Mouse (Mus musculus) thymus, postnatal 25 days (tissue): ENCODE data around the gene Serp1.

Experiments
- DNase-seq: peaks from one replicate; pipeline ENCODE4 v3.0.0; 2022

Serp1 gene

GRCm38 (mm10) chr3:58525652-58526407, at the start of gene Serp1, which contains the start of gene Eif2a:
Serp1 (minus strand) TSS chr3:58525892.
Eif2a (plus strand) TSS chr3:58525821.
- DNase-seq, result peak; percentile 98

GRCm38 (mm10) chr3:58570821-58571220, 45.1 kb upstream of the Serp1 start:
- DNase-seq, result no peak

GRCm38 (mm10) chr3:58561437-58561836, 35.7 kb upstream of the Serp1 start:
- no peak for DNase-seq

GRCm38 (mm10) chr3:58559887-58560286, 34.2 kb upstream of the Serp1 start:
- no peak for DNase-seq

- DNase-seq, result no peak
These were observed 31.0 kb upstream of the Serp1 start for GRCm38 (mm10) chr3:58556649-58557048.

- DNase-seq, result no peak
These were observed 26.5 kb upstream of the Serp1 start for GRCm38 (mm10) chr3:58552001-58552811.

- DNase-seq, result no peak
These were observed 10.9 kb upstream of the Serp1 start for GRCm38 (mm10) chr3:58536573-58536972.

GRCm38 (mm10) chr3:58526408-58526737, 681 bp upstream of the Serp1 start:
- no peak for DNase-seq

GRCm38 (mm10) chr3:58525166-58525565, 526 bp downstream of the Serp1 start:
- DNase-seq, result no peak

- DNase-seq, result no peak
These were observed 1.4 kb downstream of the Serp1 start for GRCm38 (mm10) chr3:58524246-58524645.

GRCm38 (mm10) chr3:58523386-58523785, 2.3 kb downstream of the Serp1 start:
- no peak for DNase-seq

- DNase-seq, result no peak
These were observed 4.3 kb downstream of the Serp1 start for GRCm38 (mm10) chr3:58521361-58521760.

GRCm38 (mm10) chr3:58520286-58520685, 5.4 kb downstream of the Serp1 start:
- no peak for DNase-seq

GRCm38 (mm10) chr3:58519536-58519935, 6.2 kb downstream of the Serp1 start:
- no peak for DNase-seq

GRCm38 (mm10) chr3:58518962-58519361, 6.7 kb downstream of the Serp1 start:
- no peak for DNase-seq

GRCm38 (mm10) chr3:58517800-58518199, 7.9 kb downstream of the Serp1 start:
- DNase-seq, result no peak

GRCm38 (mm10) chr3:58517258-58517657, 8.4 kb downstream of the Serp1 start:
- DNase-seq, result peak; percentile 13

- no peak for DNase-seq
These were observed 9.1 kb downstream of the Serp1 start for GRCm38 (mm10) chr3:58516602-58516976.

- DNase-seq, result no peak
These were observed 9.6 kb downstream of the Serp1 start for GRCm38 (mm10) chr3:58515947-58516601.

- DNase-seq, result no peak
These were observed 12.2 kb downstream of the Serp1 start for GRCm38 (mm10) chr3:58513483-58513882.

- no peak for DNase-seq
These were observed 13.0 kb downstream of the Serp1 start for GRCm38 (mm10) chr3:58512740-58513139.

- peak; percentile 14 for DNase-seq
These were observed 14.1 kb downstream of the Serp1 start for GRCm38 (mm10) chr3:58511581-58511980.

- no peak for DNase-seq
These were observed 17.5 kb downstream of the Serp1 start for GRCm38 (mm10) chr3:58508020-58508750.
